Mouse (Mus musculus): ENCODE results near the gene Crtac1. TPM values are rescaled to one million over a fixed set of nuclear protein-coding genes. Genes with fewer than 3 reads are reported as not detected.

Crtac1 gene
- polyA plus RNA-seq, 1 experiment from 2014 or later: 1.7 TPM

- 5% methylated on average over 8 of the region's 8 CpGs for WGBS
- Histone ChIP-seq H3K4me2 (ENCODE audit: low read depth, severe bottlenecking) (no peak overlapping the region), H3K27ac (replicated peaks; ENCODE audit: low read depth, low read length) (no peak overlapping the region), H3K4me3 (ENCODE audit: low read depth, low read length) (no peak overlapping the region), H3K27me3 (ENCODE audit: control insufficient read depth, insufficient read depth, low read length) (no peaks in the 10 kb centered on the region), H3K36me3 (ENCODE audit: control insufficient read depth, insufficient read depth, low read length) (no peaks in the 10 kb centered on the region), H3K9ac (ENCODE audit: low read length) (no peak overlapping the region), H3K9me3 (ENCODE audit: control insufficient read depth, low read length) (no peaks in the 10 kb centered on the region), H3K4me1 (ENCODE audit: control insufficient read depth, insufficient read depth, low read length) (peaks cover 9% of the 10 kb centered on the region; the same call in 1 of the 2 replicates)
- DNase-seq (ENCODE audit: low spot score) (peak; percentile 47), ATAC-seq (ENCODE audit: insufficient number of reproducible peaks, low FRiP score, low TSS enrichment, low read depth) (no peak)
These were observed 124.6 kb downstream of the Crtac1 start for GRCm38 (mm10) chr19:42307019-42307418.

GRCm38 (mm10) chr19:42306202-42306601 is 125.4 kb downstream of the Crtac1 start:
- DNase-seq (ENCODE audit: low spot score) (no peak), ATAC-seq (ENCODE audit: insufficient number of reproducible peaks, low FRiP score, low TSS enrichment, low read depth) (no peak)
- H3K4me3 ChIP-seq (ENCODE audit: low read depth, low read length): no peak overlapping the region
- no peak overlapping the region for H3K9ac ChIP-seq (ENCODE audit: low read length)
- no peak overlapping the region for H3K4me2 ChIP-seq (ENCODE audit: low read depth, severe bottlenecking)
- no peak overlapping the region for H3K27ac ChIP-seq (replicated peaks; ENCODE audit: low read depth, low read length)
- WGBS: 48% methylated on average over 7 of the region's 7 CpGs
- peaks cover 9% of the 10 kb centered on the region; the same call in 1 of the 2 replicates for H3K4me1 ChIP-seq (ENCODE audit: control insufficient read depth, insufficient read depth, low read length)
- no peaks in the 10 kb centered on the region for H3K9me3 ChIP-seq (ENCODE audit: control insufficient read depth, low read length)
- no peaks in the 10 kb centered on the region for H3K36me3 ChIP-seq (ENCODE audit: control insufficient read depth, insufficient read depth, low read length)
- no peaks in the 10 kb centered on the region for H3K27me3 ChIP-seq (ENCODE audit: control insufficient read depth, insufficient read depth, low read length)

GRCm38 (mm10) chr19:42305746-42306145 is 125.8 kb downstream of the Crtac1 start:
- Histone ChIP-seq H3K4me2 (ENCODE audit: low read depth, severe bottlenecking) (no peak overlapping the region), H3K36me3 (ENCODE audit: control insufficient read depth, insufficient read depth, low read length) (no peaks in the 10 kb centered on the region), H3K27ac (replicated peaks; ENCODE audit: low read depth, low read length) (no peak overlapping the region), H3K9me3 (ENCODE audit: control insufficient read depth, low read length) (no peaks in the 10 kb centered on the region), H3K4me3 (ENCODE audit: low read depth, low read length) (no peak overlapping the region), H3K27me3 (ENCODE audit: control insufficient read depth, insufficient read depth, low read length) (no peaks in the 10 kb centered on the region), H3K9ac (ENCODE audit: low read length) (no peak overlapping the region), H3K4me1 (ENCODE audit: control insufficient read depth, insufficient read depth, low read length) (peaks cover 9% of the 10 kb centered on the region; the same call in 1 of the 2 replicates)
- WGBS: 63% methylated on average over 8 of the region's 8 CpGs
- ATAC-seq (ENCODE audit: insufficient number of reproducible peaks, low FRiP score, low TSS enrichment, low read depth) (no peak), DNase-seq (ENCODE audit: low spot score) (no peak)

GRCm38 (mm10) chr19:42304506-42304905 is 127.1 kb downstream of the Crtac1 start:
- WGBS: 82% methylated on average over 13 of the region's 13 CpGs
- Histone ChIP-seq H3K4me1 (ENCODE audit: control insufficient read depth, insufficient read depth, low read length) (peaks cover 9% of the 10 kb centered on the region; the same call in 1 of the 2 replicates), H3K27ac (replicated peaks; ENCODE audit: low read depth, low read length) (no peak overlapping the region), H3K4me2 (ENCODE audit: low read depth, severe bottlenecking) (no peak overlapping the region), H3K9me3 (ENCODE audit: control insufficient read depth, low read length) (no peaks in the 10 kb centered on the region), H3K9ac (ENCODE audit: low read length) (no peak overlapping the region), H3K36me3 (ENCODE audit: control insufficient read depth, insufficient read depth, low read length) (no peaks in the 10 kb centered on the region), H3K27me3 (ENCODE audit: control insufficient read depth, insufficient read depth, low read length) (no peaks in the 10 kb centered on the region), H3K4me3 (ENCODE audit: low read depth, low read length) (no peak overlapping the region)
- DNase-seq (ENCODE audit: low spot score) (no peak), ATAC-seq (ENCODE audit: insufficient number of reproducible peaks, low FRiP score, low TSS enrichment, low read depth) (no peak)

GRCm38 (mm10) chr19:42303210-42303813 is 128.3 kb downstream of the Crtac1 start:
- Histone ChIP-seq H3K9ac (ENCODE audit: low read length) (no peak overlapping the region), H3K9me3 (ENCODE audit: control insufficient read depth, low read length) (no peaks in the 10 kb centered on the region), H3K4me3 (ENCODE audit: low read depth, low read length) (no peak overlapping the region), H3K4me1 (ENCODE audit: control insufficient read depth, insufficient read depth, low read length) (peaks cover 9% of the 10 kb centered on the region; the same call in 1 of the 2 replicates), H3K36me3 (ENCODE audit: control insufficient read depth, insufficient read depth, low read length) (no peaks in the 10 kb centered on the region), H3K27me3 (ENCODE audit: control insufficient read depth, insufficient read depth, low read length) (no peaks in the 10 kb centered on the region), H3K27ac (replicated peaks; ENCODE audit: low read depth, low read length) (no peak overlapping the region), H3K4me2 (ENCODE audit: low read depth, severe bottlenecking) (no peak overlapping the region)
- DNase-seq (ENCODE audit: low spot score) (no peak), ATAC-seq (ENCODE audit: insufficient number of reproducible peaks, low FRiP score, low TSS enrichment, low read depth) (no peak)
- WGBS: 76% methylated on average over 12 of the region's 12 CpGs

- 76% methylated on average over 6 of the region's 6 CpGs for WGBS
- H3K9ac ChIP-seq (ENCODE audit: low read length): no peak overlapping the region
These were observed 138.4 kb downstream of the Crtac1 start for GRCm38 (mm10) chr19:42293216-42293615.

GRCm38 (mm10) chr19:42292106-42292505 is 139.5 kb downstream of the Crtac1 start:
- Histone ChIP-seq H3K4me3 (ENCODE audit: low read depth, low read length) (no peak overlapping the region), H3K9me3 (ENCODE audit: control insufficient read depth, low read length) (no peaks in the 10 kb centered on the region), H3K36me3 (ENCODE audit: control insufficient read depth, insufficient read depth, low read length) (no peaks in the 10 kb centered on the region), H3K9ac (ENCODE audit: low read length) (no peak overlapping the region), H3K27me3 (ENCODE audit: control insufficient read depth, insufficient read depth, low read length) (no peaks in the 10 kb centered on the region), H3K27ac (replicated peaks; ENCODE audit: low read depth, low read length) (no peak overlapping the region; the same call in 1 of the 2 replicates), H3K4me2 (ENCODE audit: low read depth, severe bottlenecking) (no peak overlapping the region), H3K4me1 (ENCODE audit: control insufficient read depth, insufficient read depth, low read length) (peaks cover 5% of the 10 kb centered on the region; the same call in 1 of the 2 replicates)
- ATAC-seq (ENCODE audit: insufficient number of reproducible peaks, low FRiP score, low TSS enrichment, low read depth) (0 out of 2 replicates have a peak, but pooled peaks have one; percentile 9), DNase-seq (ENCODE audit: low spot score) (no peak)
- WGBS: 72% methylated on average over 8 of the region's 8 CpGs

More at GRCm38 (mm10) chr19:42293216-42293615, 138.4 kb downstream of the Crtac1 start:
- no peak overlapping the region for H3K4me2 ChIP-seq (ENCODE audit: low read depth, severe bottlenecking)
- H3K27ac ChIP-seq (replicated peaks; ENCODE audit: low read depth, low read length): no peak overlapping the region
- no peak for DNase-seq (ENCODE audit: low spot score)
- H3K4me3 ChIP-seq (ENCODE audit: low read depth, low read length): no peak overlapping the region
- no peaks in the 10 kb centered on the region for H3K27me3 ChIP-seq (ENCODE audit: control insufficient read depth, insufficient read depth, low read length)
- H3K4me1 ChIP-seq (ENCODE audit: control insufficient read depth, insufficient read depth, low read length): peaks cover 5% of the 10 kb centered on the region; the same call in 1 of the 2 replicates
- H3K9me3 ChIP-seq (ENCODE audit: control insufficient read depth, low read length): no peaks in the 10 kb centered on the region
- ATAC-seq (ENCODE audit: insufficient number of reproducible peaks, low FRiP score, low TSS enrichment, low read depth): no peak
- no peaks in the 10 kb centered on the region for H3K36me3 ChIP-seq (ENCODE audit: control insufficient read depth, insufficient read depth, low read length)

GRCm38 (mm10) chr19:42290954-42291661 is 140.5 kb downstream of the Crtac1 start:
- Histone ChIP-seq H3K9me3 (ENCODE audit: control insufficient read depth, low read length) (no peaks in the 10 kb centered on the region), H3K36me3 (ENCODE audit: control insufficient read depth, insufficient read depth, low read length) (no peaks in the 10 kb centered on the region), H3K4me1 (ENCODE audit: control insufficient read depth, insufficient read depth, low read length) (peaks cover 5% of the 10 kb centered on the region; the same call in 1 of the 2 replicates), H3K4me3 (ENCODE audit: low read depth, low read length) (no peak overlapping the region), H3K27ac (replicated peaks; ENCODE audit: low read depth, low read length) (no peak overlapping the region), H3K27me3 (ENCODE audit: control insufficient read depth, insufficient read depth, low read length) (no peaks in the 10 kb centered on the region), H3K9ac (ENCODE audit: low read length) (peak overlapping the region; percentile 27; the same call in 1 of the 2 replicates), H3K4me2 (ENCODE audit: low read depth, severe bottlenecking) (no peak overlapping the region)
- no peak for ATAC-seq (ENCODE audit: insufficient number of reproducible peaks, low FRiP score, low TSS enrichment, low read depth)
- no peak for DNase-seq (ENCODE audit: low spot score)
- WGBS: 21% methylated on average over 7 of the region's 7 CpGs
